Mouse (Mus musculus) thymus, postnatal 10 days (tissue): Measurements from ENCODE around the gene Srcin1.
A peak's percentile ranks its signal among the peaks of the same experiment; 100 is the strongest.

ENCODE experiments used
- DNase-seq, 2 experiments: peaks; one replicate each; pipeline ENCODE4 v3.0.0; 2021; ENCODE audit warnings: low spot score in 2 of 2

Srcin1 gene

DNA sequence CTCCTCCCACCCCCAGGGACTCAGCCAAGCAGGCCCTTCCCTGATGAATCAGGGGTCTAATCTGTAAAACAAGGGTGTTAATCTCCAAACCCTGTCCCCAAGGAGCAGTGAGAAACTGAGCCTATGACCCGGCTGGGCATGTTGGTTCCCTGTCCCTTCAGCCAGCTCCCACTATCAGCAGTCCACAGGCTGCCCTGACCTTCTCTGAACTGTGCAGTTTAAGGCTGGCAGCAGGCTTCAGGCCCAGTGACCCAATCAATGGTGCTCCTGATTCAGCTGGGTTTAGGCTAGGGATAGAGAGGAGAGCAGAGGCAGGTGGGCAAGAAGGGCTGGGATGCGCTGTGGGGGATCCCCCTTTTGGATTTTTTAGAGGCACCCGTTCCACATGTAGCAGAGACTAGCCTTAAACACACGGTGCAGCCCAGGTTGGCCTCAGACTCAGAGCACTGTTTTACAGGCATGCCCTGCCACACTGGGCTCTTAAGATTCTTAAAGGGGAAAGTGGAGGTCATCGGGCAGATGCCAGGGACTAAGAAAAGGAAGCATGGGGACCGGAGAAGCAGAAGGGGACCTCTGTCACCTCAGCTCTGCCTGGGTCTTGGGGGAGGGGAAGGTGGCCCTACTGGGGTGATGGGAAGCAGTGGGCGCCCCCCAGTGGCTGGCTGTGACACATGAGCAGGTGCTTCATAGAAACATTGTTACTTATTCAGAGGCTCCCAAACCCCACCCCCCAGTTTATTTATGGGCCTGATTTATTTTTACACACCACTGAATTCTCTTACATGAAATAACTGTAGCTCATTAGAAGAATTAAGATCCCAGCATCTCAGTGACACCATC, 19.2 kb downstream of the Srcin1 start:
- DNase-seq: peak; percentile 61 to 87

DNA sequence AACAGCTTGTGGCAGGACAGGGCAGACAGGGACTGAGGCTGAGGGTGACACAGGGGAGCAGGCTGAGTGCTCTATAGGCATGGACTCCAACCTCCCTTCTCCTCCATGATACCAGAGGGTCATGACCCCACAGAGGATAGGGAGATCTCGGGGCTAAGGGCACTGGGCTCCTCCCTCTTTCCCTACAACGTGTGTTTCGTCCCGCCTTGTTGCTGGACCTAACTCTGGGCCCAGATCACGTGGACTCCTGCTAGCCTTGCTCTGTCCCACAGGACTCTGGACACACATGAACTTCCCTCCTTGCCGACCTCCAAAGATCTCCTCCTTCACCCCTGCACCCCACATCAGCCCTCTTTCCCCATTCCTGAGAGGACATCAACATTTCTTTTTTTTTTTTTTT, 20.8 kb downstream of the Srcin1 start:
- DNase-seq: no peak

DNA sequence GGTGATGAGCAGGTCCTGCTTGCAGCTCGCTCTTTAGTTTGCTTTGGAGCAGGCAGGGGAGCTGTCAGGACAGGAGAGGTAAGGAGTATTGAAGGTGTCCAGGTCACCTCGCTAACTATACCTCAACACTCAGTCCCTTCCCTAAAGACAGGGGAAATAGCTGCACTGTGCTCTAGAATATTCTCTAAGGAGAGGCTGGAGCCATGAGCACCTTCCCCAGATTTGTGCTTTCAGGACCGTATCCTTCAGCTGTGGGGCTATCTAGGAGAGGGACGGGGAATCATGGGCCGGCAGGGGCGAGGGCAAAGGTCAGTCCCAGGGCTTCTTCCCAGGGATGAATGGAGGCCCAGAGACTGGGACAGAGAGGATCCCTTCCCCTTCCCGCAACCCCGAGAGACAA, 23.8 kb downstream of the Srcin1 start:
- no peak for DNase-seq

DNA sequence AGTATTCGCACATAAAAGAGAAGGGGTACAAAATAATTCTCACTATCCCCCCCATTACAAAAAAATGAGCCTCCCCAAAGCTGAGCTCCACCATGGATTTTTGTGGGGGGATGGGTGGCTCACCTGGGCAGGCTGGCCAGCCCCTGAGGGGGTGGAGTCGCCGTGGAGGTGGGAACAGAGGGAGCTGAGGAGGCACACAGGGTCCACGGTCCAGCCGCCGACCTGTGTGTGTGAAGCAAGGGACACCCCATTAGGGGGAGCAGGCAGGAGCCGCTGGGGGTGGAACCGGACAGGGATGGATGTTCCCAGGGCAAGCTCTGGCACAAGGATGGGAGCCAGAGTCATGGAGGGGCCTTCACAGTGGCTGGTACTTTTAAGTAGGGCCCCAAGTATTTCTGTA, 27.2 kb downstream of the Srcin1 start:
- no peak for DNase-seq

DNA sequence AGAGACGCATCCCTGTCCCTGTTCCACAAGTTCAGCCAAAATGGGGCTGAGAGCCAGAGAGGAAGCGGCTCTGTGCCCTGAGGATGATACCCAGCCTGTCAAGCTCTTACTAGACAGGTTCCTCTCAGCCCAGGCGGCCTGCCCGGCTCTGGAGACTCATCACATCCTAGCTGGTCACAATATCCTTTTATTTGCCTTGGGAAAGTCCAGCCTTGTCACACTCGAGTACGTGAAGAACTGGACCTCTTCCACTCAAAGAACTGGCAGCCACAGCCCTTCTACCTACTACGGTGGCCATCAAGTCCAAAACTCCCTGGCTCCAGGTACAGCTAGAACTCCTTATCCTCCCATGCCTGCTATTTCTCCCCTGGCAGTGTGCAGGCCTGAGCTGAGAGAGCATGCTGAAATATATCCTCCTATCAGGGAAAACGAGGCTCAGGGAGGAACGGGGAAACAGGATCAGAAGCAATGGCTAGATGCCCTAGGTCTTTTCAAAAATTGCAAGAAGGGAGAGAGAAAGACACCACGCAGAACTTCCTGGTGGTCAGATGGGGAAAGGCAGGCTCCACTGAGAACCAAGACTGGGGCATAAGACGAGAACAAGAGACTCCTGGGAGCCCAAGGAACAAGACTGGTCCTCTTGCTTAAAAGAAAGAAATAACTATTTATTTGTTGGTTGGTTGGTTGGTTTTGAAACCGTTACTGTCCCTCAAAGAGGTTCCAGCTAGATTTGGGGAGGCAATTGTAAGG, 27.9 kb downstream of the Srcin1 start:
- no peak for DNase-seq

DNA sequence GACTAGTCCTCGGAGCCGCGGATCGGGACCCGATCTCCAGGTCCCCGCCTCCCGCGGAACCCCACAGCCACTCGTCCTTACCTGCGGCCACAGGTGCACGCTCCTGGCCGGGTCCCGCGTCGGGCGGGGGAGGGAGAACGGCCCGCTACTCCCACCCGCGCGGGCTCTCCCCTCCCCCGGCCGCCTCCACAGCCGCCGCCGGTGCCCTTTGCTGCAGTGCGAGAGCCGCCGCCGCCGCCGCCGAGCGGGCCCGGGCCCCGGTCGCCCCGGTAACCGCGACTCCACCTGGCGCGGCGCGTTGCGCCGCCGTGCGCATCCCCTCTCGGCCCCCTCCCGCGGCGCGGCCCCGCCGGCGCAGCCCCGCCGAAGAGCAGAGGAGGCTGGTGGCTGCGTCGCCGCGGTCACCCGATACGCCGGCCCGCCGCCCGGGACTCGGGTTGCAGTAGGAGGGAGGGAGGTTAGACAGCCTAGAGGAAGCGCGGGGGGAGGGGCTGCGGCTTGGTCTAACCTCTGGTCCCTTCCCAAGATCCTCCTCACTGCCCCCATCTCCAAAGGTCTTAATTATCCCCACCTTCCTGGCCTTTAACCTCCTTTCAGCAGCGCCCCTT, 29.1 kb downstream of the Srcin1 start:
- DNase-seq: peak in 1 of 2 experiments; percentile 20

DNA sequence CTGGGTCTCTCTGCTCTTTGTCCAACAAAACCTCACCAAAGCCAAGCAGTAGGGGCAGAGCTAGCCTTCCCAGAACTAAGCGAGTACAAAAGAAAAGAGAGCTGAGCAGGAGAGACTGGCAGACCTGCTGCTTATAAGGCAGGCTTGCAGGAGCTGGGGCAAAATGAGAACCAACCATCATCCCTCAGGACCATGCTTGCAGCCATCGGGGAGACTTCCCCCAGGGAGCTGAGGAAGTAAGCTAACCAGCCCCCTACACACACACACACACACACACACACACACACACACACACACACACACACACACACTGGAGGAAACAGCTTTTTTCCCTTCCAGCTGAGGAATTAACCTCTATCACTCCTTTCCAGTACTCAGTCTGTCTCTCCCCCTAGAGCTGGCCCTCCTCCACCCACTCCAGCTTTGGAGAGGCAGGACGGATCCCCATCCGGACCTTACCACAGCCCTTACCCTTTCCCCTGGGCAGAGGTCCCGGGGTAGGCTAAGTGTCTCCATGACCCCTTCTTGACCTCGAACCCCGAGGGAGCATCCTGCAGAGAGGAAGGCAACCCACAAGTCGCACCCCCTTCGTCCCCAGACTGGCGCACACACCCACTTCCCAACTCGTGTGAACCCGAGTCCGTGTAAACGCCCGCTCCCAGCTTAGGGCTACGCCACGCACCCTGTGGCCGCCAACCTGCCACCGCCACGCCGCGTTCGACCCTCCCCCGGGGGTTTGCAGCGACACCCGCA, 30.0 kb downstream of the Srcin1 start:
- DNase-seq: no peak

DNA sequence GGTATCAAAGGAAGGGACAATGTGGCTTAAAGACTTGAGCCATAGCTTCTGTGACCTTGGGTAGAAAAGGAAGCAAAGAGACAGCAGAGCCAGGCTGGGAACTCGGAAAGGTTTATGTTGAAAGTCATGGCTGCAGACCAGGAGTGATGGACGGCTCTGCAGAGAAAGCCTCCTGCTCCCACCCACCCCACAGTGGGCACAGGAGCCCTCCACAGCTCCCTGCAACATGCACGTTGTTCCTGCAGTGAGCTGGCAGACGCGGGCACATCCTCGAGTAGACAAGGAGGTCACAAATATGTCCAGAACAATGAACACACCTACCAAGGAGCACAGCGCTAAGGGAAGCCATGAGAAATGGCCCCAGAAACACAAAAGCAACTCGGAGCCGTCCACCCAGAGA, 32.1 kb downstream of the Srcin1 start:
- no peak for DNase-seq

DNA sequence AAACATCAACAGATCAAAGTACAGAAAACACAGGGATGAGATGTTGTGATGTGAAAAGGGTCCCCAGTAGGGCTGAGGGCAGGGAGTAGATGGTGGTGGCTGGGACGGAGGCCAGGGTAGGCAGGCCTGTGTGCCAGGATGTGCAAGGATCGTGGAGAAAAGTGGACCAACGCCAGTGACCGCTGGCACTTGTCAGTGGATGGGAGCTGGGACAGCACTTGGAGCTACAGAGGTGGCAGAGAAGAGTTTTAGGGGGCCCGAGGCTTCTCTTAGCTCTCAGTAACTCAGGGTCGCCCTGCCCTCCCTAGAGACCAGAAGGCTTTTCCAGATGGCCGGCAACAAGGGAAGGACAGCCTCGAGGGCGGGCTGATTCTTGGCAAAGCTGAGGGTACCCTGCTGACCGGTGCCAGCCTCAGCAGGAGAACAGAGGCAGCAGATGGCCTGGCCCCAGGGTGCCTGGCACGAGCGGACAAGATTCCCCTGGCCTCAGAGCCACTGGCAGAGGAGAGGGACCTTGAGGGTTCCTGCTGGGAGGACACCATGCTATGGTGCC, 32.7 kb downstream of the Srcin1 start:
- DNase-seq: no peak

DNA sequence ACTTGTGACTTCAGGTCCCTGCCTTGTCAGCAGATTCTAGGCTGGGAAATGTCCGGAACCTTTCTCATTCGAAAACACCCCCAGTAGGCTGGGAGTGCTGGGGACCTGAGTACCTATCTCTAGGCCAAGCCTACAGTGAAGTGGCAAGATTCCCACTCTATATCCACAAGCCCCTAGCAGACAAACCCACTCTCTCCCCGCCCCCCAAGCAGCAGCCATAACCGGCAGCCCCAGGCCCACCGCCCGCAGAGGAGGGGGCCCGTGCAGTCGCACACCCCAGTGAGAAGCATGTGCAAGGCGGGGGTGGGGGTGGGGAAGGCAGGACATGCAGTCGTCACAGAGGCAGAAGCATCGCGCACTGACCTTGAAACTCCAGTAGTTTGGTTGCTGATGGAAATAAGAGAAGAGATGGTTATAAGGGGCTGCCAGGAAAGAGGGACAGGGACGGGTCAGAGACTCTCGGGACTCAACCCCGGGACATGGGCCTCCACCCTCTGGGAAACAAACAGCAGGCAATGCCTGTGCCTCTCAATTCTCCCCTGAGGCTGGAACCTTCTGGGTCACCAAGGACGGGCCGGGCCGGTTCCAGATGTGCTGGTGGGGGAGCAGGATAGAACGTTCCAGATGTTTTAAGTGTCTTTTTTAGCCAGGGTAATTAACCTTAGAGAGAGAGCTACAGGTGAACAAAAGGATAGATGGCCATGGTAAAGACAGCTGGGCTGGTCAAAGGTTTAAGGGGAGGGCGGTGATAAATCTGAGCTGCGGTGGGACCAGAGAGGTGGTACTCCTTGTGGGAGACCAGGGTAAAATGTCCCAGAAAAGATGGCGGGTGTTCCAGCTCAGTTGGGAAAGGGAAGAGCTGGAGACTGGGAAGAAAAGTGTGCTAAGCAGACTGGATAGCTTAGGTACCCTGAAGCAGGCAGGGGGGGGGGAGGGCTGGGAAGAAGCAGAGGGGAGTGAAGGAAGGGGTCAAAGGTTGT, 33.5 kb downstream of the Srcin1 start:
- no peak for DNase-seq

DNA sequence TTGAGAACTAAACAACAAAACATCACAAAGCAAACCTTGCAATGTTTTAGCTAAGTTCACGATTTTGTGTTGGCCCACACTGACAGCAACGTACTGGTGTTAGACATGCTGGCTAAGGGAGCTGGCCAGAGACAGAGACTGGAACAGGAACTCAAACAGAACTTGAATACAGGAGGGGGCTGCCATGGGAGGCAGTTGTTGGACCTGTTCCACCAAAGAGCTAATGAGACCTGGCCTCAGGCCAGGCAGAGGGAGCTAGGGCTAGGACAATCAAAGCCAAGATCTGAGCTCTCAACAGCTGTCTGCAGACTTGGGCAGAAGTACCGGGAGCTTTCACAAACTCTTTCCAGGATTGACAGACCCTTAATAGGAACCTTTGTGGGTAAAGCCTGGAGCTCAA, 35.4 kb downstream of the Srcin1 start:
- no peak for DNase-seq

DNA sequence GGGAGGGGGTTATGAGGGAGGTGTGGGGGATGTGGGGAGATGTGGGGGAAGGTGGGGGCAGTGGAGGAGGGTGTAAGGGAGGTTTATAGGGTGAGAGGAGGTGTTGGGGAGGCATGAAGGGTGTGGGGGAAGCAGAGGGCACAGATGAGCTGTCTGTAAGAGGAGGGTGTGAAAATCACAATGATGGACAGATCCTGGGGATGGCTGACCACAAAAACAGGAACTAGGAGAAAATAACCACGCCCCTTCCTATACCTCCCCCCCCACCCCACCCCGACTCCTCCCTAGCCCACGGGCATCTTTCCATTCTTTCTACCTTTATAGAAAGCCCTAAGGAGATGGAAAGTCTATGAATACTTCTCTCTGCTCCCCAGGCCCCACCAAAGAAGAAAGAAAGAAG, 35.9 kb downstream of the Srcin1 start:
- DNase-seq: no peak

DNA sequence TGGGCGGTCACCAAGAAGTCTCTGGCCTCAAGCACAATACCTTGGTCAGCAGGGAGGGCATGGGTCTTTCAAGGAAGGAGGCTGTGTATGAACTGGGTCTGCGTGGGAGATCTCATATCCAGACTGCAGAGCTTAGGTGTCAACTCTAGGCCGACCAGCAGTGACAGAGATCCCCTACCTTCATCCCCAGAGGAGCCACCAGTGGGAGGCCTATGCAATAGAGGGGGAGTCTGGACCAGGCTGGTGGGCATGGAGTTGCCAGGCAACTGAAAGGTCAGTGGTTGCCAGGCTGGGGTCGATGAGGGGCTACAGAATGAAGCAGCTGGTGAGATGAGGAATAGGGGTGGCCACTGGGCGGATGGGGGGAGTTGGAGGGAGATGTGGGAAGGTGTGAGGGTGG, 36.4 kb downstream of the Srcin1 start:
- DNase-seq: no peak

DNA sequence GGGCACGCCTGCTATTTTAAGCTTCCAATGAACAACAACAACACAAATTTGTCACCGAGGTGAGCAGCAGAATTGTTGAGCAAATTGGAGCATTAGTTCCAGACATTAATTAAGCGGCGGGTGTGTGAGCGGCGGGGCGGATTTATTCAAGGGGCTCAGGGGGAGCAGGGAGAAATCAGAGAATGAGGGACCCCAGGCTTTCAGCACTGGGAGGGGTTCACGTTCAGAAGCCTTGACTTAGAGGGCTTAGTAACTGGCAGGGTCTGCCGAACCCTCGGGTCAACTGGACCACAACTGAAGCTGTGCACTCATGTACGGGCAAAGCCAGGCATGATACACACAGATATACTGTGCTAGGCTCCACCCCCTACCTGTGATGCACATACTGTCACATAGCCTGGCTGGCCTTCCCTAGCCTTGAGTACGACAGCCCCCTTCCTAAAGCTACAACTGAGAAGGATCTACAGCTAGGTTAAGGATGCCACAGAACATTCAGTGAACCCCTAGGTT, 38.4 kb downstream of the Srcin1 start:
- DNase-seq: no peak

DNA sequence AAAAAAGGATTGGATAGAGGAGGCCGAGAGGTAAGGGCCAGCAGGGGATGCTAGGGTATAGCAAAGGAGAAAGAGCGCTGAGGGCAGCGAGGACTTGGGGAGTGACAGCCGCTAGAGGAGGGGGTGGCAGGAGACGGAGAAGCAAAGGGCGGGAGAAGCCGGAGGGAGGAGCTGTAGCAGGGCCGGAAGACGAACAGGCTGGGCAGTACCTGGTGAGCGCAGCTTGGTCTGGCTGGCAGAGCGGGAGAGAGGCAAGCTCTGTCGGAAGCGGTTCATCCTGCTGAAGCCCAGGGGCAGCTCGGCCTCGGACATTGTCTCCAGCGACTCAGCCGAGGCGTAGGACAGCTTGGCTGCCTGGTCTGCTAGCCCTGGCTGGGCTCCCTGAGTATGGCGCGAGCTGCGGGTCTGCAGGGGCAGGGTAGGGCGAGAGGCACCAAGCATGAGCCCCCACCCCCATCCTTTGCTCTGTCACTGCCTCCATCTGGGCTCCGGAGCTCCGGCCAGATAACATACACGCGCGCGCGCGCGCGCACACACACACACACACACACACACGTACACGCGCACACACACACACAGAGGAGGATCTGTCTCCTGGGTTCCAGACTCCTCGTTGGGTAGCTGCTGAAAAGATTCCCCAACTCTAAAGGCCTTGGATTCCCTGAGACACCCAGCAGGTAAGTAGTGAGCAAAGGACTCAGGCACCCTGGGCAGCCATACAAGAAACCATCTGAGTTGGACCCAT, 39.0 kb downstream of the Srcin1 start:
- no peak for DNase-seq

DNA sequence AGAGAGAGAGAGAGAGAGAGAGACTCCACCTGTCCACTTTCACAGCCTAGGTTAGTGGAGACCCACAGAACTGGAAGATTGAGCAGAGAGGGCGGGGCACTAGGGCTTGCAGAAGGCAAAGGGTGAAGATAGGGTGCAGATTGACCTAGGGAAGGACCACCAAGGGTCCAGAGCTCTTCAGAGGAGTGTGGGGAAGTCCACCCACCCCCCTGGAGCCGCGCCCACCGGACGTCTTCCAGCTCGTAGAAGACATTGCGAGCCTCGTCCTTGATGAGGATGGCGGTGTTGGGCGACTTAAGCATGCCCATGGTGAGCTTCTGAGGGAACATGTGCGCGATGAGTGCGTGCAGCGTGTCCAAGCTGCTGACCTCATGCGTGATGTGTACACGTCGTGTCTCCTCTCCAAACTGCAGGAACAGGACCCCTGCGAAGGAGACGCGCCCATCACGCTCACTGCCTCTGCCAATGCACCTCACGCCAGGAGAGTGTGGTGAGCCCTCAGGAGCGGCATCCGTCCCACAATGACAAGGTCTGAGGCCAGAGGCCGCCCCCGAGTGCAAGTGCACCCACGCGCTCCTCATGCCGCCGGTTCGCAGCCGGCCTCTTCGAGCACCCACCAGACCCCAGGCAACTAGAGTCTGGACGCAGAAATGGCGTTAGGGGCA, 39.8 kb downstream of the Srcin1 start:
- DNase-seq: no peak

DNA sequence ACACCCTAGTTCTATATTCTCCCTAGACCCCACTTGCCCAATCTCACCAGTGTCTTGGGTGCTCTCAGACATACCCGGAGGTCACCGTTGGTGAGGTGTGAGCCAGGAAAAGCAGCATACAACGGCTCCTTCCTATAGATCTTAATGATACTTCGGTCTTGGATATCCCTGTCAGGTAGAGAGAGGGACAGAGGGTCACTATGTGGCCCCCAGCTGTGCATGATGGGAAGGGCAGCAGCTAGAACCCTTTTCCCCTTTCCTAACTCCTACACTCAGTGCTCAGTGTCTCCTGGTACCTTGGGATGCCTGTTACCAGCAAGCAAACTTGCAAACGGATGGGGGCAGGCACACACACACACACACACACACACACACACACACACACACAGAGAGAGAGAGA, 40.3 kb downstream of the Srcin1 start:
- no peak for DNase-seq

DNA sequence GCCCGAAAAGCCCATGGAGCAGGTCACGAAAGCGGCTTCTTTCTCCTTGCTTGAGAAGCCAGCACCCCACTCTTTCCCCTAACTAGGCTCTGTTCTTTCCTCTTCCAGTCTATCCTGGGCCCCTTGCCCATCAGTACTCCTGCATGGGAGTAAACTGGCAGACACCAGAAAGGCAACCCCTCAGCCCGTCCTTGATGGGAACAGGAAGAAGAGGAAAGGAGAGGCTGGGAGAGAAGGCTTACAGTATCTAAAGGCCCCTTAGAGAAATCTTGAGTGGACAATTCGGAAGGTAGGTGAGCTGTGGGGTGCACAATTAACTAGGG, 40.7 kb downstream of the Srcin1 start:
- DNase-seq: no peak
